Mouse (Mus musculus): ENCODE measurements around the gene Rab6b. TPM values are rescaled to one million over a fixed set of nuclear protein-coding genes. Genes with fewer than 3 reads are reported as not detected.

Gene Rab6b
- polyA plus RNA-seq, 1 experiment from 2014 or later: 6.8 TPM

DNA sequence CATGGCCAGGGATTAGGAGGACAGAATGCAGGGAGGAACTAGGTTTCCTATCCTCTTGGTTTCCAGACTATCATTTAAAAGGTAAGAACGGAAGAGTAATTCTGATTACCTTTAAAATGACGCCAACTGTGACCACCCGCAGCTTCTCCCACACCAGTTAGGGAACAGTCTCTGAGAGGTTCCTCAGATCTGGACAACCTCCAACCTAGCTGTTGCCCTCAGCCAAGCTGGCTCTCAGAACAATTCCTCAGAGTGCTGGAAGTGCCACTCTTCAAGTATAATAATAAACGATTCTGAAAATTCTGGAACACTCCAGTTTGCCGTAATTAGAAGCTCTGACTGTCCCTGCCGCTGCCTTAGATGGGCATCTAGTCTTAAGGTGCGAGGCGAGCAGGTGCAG lies 74.4 kb downstream of the Rab6b start:
- Histone ChIP-seq H3K27me3 (replicated peaks; ENCODE audit: low read depth, poor library complexity, severe bottlenecking) (no peaks in the 10 kb centered on the region), H3K4me1 (peaks cover 8% of the 10 kb centered on the region), H3K27ac (replicated peaks) (no peak overlapping the region), H3K4me3 (no peak overlapping the region), H3K36me3 (replicated peaks) (peaks cover 39% of the 10 kb centered on the region), H3K9me3 (no peaks in the 10 kb centered on the region)
- WGBS: 93% methylated on average over 8 of the region's 8 CpGs
- no peak for DNase-seq (ENCODE audit: low spot score)

DNA sequence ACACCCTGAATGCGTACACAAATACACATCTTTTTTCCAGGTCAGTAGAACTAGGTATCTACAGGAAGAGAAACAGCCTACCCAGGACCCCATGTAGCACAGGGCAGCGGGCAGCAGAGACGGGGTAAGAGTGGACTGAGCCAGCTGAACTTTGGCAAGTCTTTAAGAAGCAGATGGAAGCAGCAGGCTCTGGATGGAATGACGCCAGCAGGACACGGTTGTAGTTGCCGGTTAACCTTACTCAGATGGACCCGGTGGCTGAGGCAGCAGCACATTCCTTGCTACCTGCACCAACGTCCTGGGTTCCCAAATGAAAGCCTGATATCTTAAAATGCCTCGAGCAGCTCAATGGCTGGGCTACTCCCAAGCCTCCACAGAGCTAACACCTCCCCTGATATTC lies 75.2 kb downstream of the Rab6b start:
- H3K36me3 ChIP-seq (replicated peaks): peaks cover 47% of the 10 kb centered on the region
- DNase-seq (ENCODE audit: low spot score): no peak
- 76% methylated on average over 9 of the region's 9 CpGs for WGBS
- no peak overlapping the region for H3K4me3 ChIP-seq
- H3K27me3 ChIP-seq (replicated peaks; ENCODE audit: low read depth, poor library complexity, severe bottlenecking): no peaks in the 10 kb centered on the region
- H3K27ac ChIP-seq (replicated peaks): no peak overlapping the region
- no peaks in the 10 kb centered on the region for H3K9me3 ChIP-seq
- peaks cover 2% of the 10 kb centered on the region; the same call in 1 of the 2 replicates for H3K4me1 ChIP-seq

DNA sequence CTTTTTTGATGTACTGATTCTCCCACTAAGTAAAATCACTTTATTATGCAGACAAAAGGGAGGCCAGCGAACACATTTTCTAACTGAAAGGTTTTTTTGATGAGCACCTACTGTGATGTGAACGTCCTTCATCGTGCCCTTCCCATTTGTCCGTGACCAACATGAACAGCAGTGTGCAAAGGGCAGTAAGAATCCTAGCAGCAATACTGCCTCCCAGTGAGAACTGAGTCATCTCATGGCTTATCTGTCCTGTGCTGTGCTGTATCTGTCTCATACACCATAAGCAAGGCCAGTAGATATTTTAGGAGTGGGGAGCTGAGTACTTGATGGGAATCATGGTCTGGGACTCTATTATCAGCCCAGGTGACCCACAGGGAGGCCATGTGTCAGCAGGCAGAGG lies 76.8 kb downstream of the Rab6b start:
- peaks cover 63% of the 10 kb centered on the region for H3K36me3 ChIP-seq (replicated peaks)
- H3K4me1 ChIP-seq: no peaks in the 10 kb centered on the region
- 91% methylated on average over 4 of the region's 4 CpGs for WGBS
- H3K9me3 ChIP-seq: no peaks in the 10 kb centered on the region
- no peak overlapping the region for H3K4me3 ChIP-seq
- no peaks in the 10 kb centered on the region for H3K27me3 ChIP-seq (replicated peaks; ENCODE audit: low read depth, poor library complexity, severe bottlenecking)
- no peak for DNase-seq (ENCODE audit: low spot score)
- no peak overlapping the region for H3K27ac ChIP-seq (replicated peaks)

DNA sequence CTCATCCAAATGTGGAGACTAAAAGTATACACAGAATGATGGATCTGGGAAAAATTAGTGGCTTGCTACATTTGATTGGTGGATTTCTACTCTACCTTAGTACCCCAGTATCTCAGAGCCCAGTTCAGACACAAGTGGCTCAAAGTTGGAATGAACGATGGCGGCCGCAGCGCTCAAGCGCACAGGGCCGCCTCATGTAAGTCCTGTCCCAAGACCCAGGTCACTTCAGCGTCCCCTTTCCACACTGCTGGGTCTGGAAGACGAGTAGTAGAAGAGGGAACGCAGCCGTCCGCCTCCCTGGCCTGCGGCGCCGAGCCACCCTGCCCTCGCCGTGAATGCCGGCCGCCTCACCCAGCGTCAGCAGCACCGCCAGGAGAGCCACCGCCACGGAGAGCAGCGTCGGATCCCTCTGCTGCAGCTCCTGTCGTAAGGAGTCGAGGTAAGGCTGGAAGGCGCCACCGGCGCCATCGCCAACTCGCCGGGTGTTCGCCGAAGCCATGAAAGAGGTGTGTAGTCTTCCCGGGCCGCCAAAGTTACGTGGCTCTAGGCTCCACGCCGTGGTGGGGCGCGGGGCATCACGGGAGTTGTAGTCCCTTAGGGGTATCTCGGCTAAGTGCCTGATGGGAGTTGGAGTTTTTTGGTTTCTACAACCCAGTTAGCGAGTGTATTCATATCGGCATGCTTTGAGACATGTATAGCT lies 90.1 kb downstream of the Rab6b start, which contains the start of gene Srprb:
TSS of gene Srprb (minus strand) at position 577 of the 700 bp plus-strand sequence.
- Histone ChIP-seq H3K36me3 (replicated peaks) (peaks cover 38% of the 10 kb centered on the region), H3K4me1 (peaks cover 8% of the 10 kb centered on the region; the same call in 1 of the 2 replicates), H3K9me3 (no peaks in the 10 kb centered on the region), H3K27me3 (replicated peaks; ENCODE audit: low read depth, poor library complexity, severe bottlenecking) (no peaks in the 10 kb centered on the region), H3K4me3 (peak within 1 kb of the TSS; percentile 87), H3K27ac (replicated peaks) (peak within 1 kb of the TSS; percentile 94)
- WGBS: under 1% methylated on average over 45 of the region's 45 CpGs
- peak; percentile 92 for DNase-seq (ENCODE audit: low spot score)

DNA sequence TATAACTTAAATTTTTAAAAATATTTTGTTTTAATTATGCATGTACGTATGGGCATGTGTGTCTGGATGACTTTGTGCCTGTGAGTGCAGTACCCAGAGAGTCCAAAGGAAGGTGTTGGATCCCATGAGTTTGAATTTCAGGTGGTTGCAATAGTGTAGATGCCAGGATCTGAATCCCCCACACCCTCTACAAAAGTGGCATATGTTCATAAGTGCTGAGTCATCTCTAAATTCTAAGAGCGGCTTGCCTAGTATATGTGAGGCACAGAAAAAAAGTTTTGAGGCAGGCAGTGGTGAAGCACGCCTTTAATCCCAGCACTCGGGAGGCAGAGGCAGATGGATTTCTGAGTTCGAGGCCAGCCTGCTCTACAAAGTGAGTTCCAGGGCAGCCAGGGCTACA lies 94.2 kb downstream of the Rab6b start:
- Histone ChIP-seq H3K36me3 (replicated peaks) (no peaks in the 10 kb centered on the region), H3K4me3 (no peak overlapping the region), H3K4me1 (peaks cover 4% of the 10 kb centered on the region; the same call in 1 of the 2 replicates), H3K27ac (replicated peaks) (no peak overlapping the region), H3K27me3 (replicated peaks; ENCODE audit: low read depth, poor library complexity, severe bottlenecking) (no peaks in the 10 kb centered on the region), H3K9me3 (no peaks in the 10 kb centered on the region)
- WGBS: 91% methylated on average over 5 of the region's 5 CpGs
- no peak for DNase-seq (ENCODE audit: low spot score)

DNA sequence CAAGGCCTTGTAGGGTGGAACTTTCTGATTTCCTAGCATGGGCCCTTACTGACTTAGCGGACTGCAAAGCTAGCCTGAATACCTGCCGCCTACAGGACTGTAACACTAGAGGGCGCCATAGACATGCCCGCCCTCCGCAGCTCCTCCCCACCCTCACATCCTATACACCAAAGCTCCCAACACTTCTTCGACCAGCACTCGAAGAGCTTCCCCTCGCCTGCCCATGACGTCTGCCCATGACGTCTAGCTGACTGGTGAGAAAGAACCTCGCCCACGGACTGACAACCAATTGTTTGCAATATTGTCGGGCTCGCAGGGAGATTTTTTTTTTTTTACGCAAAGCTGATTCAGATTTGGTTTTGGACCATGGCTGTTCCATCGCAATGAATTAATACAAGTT lies 96.3 kb downstream of the Rab6b start:
- Histone ChIP-seq H3K36me3 (replicated peaks) (no peaks in the 10 kb centered on the region), H3K9me3 (no peaks in the 10 kb centered on the region), H3K4me3 (peak overlapping the region; percentile 38; the same call in 1 of the 2 replicates), H3K27me3 (replicated peaks; ENCODE audit: low read depth, poor library complexity, severe bottlenecking) (no peaks in the 10 kb centered on the region), H3K4me1 (no peaks in the 10 kb centered on the region), H3K27ac (replicated peaks) (no peak overlapping the region)
- DNase-seq (ENCODE audit: low spot score): peak; percentile 85
- WGBS: 9% methylated on average over 16 of the region's 16 CpGs

DNA sequence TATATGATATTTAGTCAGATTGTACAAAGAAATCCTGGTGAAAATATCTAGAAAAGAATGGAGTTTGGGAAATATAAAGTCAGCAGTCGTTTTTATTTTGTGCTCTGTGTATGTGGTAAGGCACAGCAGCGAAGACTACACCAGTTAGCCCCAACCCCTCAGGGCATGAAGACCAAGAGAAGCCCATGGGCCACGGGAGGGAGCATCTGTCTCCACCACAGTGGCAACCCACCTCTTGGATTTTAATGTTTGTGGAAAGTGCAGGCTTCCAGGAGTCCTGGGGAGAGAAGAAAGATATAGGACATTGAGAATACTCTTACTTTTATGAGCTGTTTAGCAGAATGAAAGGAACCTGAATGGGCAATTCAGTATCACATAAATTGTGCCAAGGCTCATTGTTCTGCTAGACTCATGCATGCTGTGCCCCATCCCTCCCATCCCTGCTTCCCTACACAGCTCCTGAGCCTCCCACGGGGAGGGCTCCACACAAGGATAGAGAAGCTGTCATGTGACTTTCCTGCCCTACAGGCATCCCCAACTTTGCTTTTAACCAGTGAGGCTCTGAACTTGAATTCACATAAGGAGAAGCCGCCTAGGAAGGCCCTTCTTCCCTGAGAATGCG lies 97.3 kb downstream of the Rab6b start:
- Histone ChIP-seq H3K36me3 (replicated peaks) (no peaks in the 10 kb centered on the region), H3K4me3 (no peak overlapping the region), H3K27me3 (replicated peaks; ENCODE audit: low read depth, poor library complexity, severe bottlenecking) (no peaks in the 10 kb centered on the region), H3K27ac (replicated peaks) (no peak overlapping the region), H3K4me1 (no peaks in the 10 kb centered on the region), H3K9me3 (no peaks in the 10 kb centered on the region)
- WGBS: 47% methylated on average over 6 of the region's 6 CpGs
- no peak for DNase-seq (ENCODE audit: low spot score)

DNA sequence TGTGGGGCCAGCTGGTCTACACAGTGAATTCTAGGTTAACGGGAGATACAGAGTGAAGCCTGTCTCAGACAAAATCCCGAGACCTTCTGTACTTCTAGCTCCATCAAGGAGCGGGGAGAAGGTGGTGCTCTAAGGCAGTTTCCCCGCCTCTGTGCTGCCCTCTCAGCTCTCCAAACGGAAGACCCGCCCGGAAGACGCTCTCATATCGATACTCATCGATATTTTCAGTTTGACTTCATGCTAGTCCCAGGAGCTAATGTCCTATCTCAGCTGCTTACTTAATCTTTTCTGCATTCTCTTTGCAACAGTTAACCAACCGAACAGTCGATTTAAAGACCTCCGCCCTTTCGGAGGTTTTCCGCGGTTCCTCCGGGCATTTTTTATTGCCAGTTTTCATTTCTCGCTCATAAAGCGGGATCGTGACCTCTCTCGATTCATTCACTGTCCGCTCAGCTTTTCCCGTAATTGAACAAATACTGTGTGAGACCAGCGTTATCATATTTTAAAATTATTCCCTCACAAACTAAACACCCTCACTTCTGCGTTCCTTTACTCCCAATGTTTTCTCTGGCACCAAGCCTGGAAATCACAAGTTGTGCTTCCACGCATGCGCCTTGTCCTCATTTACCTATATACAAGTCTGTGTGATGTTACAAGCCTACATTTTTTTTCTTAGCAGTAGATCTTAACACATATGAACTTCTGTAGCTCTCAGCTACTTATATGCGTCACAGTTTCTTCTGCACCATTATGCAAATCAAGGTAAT lies 101.2 kb downstream of the Rab6b start:
- H3K4me1 ChIP-seq: no peaks in the 10 kb centered on the region
- no peaks in the 10 kb centered on the region for H3K36me3 ChIP-seq (replicated peaks)
- H3K27me3 ChIP-seq (replicated peaks; ENCODE audit: low read depth, poor library complexity, severe bottlenecking): no peaks in the 10 kb centered on the region
- WGBS: 83% methylated on average over 28 of the region's 28 CpGs
- no peak for DNase-seq (ENCODE audit: low spot score)
- no peak overlapping the region for H3K27ac ChIP-seq (replicated peaks)
- H3K4me3 ChIP-seq: no peak overlapping the region
- H3K9me3 ChIP-seq: no peaks in the 10 kb centered on the region

DNA sequence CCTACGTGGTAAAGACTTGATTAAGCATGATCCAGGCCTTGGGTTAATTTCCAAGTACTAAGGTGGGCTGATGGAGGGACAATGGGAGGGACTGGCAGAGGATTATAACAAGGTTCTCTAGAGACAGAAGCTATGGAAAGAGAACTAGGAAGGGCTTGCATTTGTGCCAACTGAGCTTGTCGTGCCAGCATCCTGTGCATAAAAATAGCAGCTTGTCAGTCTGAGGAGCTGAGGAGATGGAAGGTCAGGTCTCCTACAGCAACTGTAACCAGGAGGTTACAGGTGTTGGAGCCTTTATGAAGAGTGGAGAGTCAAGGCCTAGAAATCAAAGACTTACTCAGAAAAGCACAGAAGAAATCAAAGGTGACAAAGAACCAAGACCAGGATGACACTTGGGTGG lies 102.0 kb downstream of the Rab6b start:
- no peaks in the 10 kb centered on the region for H3K9me3 ChIP-seq
- H3K27ac ChIP-seq (replicated peaks): no peak overlapping the region
- no peaks in the 10 kb centered on the region for H3K27me3 ChIP-seq (replicated peaks; ENCODE audit: low read depth, poor library complexity, severe bottlenecking)
- H3K36me3 ChIP-seq (replicated peaks): no peaks in the 10 kb centered on the region
- H3K4me3 ChIP-seq: no peak overlapping the region
- WGBS: 73% methylated on average over 2 of the region's 2 CpGs
- no peak for DNase-seq (ENCODE audit: low spot score)
- H3K4me1 ChIP-seq: no peaks in the 10 kb centered on the region

DNA sequence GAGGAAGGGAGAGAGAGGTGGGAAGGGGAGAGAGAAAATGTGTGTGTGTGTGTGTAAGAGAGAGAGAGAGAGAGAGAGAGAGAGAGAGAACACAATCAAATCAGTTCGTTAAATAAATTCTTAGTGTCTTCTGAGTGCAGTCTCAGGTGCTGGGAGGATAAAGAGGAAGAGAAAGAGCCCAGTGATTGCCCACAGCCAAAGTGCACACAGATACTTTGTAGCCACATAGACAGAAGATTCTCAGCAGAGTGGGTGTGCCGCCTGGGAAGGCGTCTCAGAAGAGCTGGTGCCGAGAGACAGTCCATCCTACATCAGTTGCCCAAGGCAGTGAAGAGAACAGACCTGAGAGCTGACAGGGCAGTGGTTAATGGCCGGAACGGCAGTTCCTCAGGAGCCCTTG lies 102.7 kb downstream of the Rab6b start:
- Histone ChIP-seq H3K9me3 (no peaks in the 10 kb centered on the region), H3K27ac (replicated peaks) (no peak overlapping the region), H3K36me3 (replicated peaks) (no peaks in the 10 kb centered on the region), H3K27me3 (replicated peaks; ENCODE audit: low read depth, poor library complexity, severe bottlenecking) (no peaks in the 10 kb centered on the region), H3K4me3 (no peak overlapping the region), H3K4me1 (no peaks in the 10 kb centered on the region)
- WGBS: 85% methylated on average over 6 of the region's 6 CpGs
- DNase-seq (ENCODE audit: low spot score): no peak

DNA sequence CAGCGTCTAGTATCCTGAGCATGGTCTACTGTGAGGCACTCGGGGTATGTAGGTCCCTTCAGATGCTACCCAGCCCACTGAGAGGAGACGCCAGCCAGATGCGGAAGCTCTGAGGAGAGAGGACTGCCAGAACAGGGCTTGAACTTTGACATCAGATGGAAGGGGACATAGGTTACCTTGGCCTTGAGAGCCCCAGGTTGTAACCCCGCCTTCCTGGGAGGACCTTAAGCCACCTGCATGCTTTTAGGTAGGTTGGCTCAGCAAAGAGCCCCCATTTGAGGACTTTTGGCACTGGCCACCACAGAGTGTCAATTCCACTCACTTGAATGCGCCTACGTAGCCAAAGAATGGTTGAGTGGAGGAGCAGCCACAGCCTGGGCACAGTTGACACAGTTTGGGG lies 113.1 kb downstream of the Rab6b start:
- DNase-seq (ENCODE audit: low spot score): no peak
- Histone ChIP-seq H3K4me3 (no peak overlapping the region), H3K27me3 (replicated peaks; ENCODE audit: low read depth, poor library complexity, severe bottlenecking) (no peaks in the 10 kb centered on the region), H3K36me3 (replicated peaks) (no peaks in the 10 kb centered on the region), H3K4me1 (peaks cover 13% of the 10 kb centered on the region), H3K27ac (replicated peaks) (no peak overlapping the region), H3K9me3 (no peaks in the 10 kb centered on the region)
- 90% methylated on average over 7 of the region's 7 CpGs for WGBS

DNA sequence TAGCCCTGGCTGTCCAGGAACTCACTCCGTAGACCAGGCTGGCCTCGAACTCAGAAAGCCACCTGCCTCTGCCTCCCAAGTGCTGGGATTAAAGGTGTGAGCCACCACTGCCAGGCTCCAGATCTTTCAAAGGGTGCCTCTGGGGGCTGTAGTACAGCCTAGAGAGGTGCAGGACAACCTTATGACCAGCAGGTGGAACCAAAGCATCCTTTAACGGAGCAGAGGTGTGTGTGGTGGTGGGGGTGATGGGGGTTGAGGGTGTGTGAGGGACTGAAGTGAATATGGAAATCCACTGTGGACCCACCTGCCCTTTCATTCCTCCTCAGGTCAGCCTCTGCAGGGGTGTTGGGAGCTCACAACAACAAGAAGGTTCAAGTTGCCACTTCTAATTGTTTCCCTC lies 113.9 kb downstream of the Rab6b start:
- Histone ChIP-seq H3K4me1 (peaks cover 21% of the 10 kb centered on the region), H3K27ac (replicated peaks) (no peak overlapping the region), H3K9me3 (no peaks in the 10 kb centered on the region), H3K36me3 (replicated peaks) (no peaks in the 10 kb centered on the region), H3K4me3 (no peak overlapping the region), H3K27me3 (replicated peaks; ENCODE audit: low read depth, poor library complexity, severe bottlenecking) (no peaks in the 10 kb centered on the region)
- DNase-seq (ENCODE audit: low spot score): peak; percentile 30
- 65% methylated on average over 3 of the region's 3 CpGs for WGBS

DNA sequence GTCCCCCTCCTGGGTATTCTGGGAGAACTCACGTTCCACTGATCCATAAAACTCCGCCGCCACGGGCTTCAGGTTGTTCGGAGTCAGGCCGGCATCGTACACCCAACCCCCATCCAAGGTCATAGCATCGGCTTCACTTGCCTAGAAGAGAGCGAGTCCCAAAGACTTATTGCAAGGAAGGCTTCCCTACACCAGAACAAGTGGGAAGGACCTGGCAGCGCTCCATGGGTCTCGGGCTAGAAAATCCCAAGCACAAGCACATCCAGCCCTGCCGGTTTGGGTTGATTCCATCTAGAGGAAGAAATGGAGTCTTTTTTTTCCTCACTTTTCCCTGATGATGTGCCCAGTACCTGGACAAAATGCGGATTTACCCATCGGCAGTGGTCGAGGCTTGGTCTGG lies 115.2 kb downstream of the Rab6b start:
- Histone ChIP-seq H3K27ac (replicated peaks) (no peak overlapping the region), H3K4me3 (no peak overlapping the region), H3K27me3 (replicated peaks; ENCODE audit: low read depth, poor library complexity, severe bottlenecking) (no peaks in the 10 kb centered on the region), H3K36me3 (replicated peaks) (no peaks in the 10 kb centered on the region), H3K9me3 (no peaks in the 10 kb centered on the region), H3K4me1 (peaks cover 24% of the 10 kb centered on the region)
- no peak for DNase-seq (ENCODE audit: low spot score)
- WGBS: 94% methylated on average over 15 of the region's 15 CpGs

Measured in embryonic facial prominence, embryonic 10.5 days (tissue).